Mouse (Mus musculus) gonadal fat pad, adult 2 months (tissue): ENCODE measurements around the gene Gmcl1. TPM values are rescaled to one million over a fixed set of nuclear protein-coding genes. Genes with fewer than 3 reads are reported as not detected.

ENCODE experiments used
- DNase-seq: peaks from one replicate; pipeline ENCODE4 v3.0.0-alpha.2; 2012; ENCODE audit warnings: low read depth
- polyA plus RNA-seq: library from polyadenylated mRNA; depleted of rRNA; stranded (reverse); fragments of >200 nt; gene quantifications from 2 replicates; pipeline ENCODE4 v1.2.3, GENCODE M21; 2012; rRNA removed

Gene Gmcl1
- polyA plus RNA-seq, result 10.5 and 13.7 TPM in 2 replicates

GRCm38 (mm10) chr6:86733183-86733876 is at the start of gene Gmcl1:
Gene Gmcl1 (minus strand): TSS chr6:86733383.
- DNase-seq, result peak; percentile 45

- no peak for DNase-seq
Observed at GRCm38 (mm10) chr6:86782342-86782741, 49.2 kb upstream of the Gmcl1 start.

- DNase-seq, result no peak
Observed at GRCm38 (mm10) chr6:86781361-86781957, 48.3 kb upstream of the Gmcl1 start.

- DNase-seq, result no peak
Observed at GRCm38 (mm10) chr6:86778910-86779594, 45.9 kb upstream of the Gmcl1 start.

GRCm38 (mm10) chr6:86777181-86777580 is 44.0 kb upstream of the Gmcl1 start:
- no peak for DNase-seq

- DNase-seq, result no peak
Observed at GRCm38 (mm10) chr6:86776706-86777071, 43.5 kb upstream of the Gmcl1 start.

GRCm38 (mm10) chr6:86776001-86776705 is 43.0 kb upstream of the Gmcl1 start:
- DNase-seq, result no peak

GRCm38 (mm10) chr6:86774937-86775336 is 41.8 kb upstream of the Gmcl1 start:
- DNase-seq, result no peak

GRCm38 (mm10) chr6:86773830-86774229 is 40.6 kb upstream of the Gmcl1 start:
- no peak for DNase-seq

GRCm38 (mm10) chr6:86772631-86773030 is 39.4 kb upstream of the Gmcl1 start:
- no peak for DNase-seq

- DNase-seq, result no peak
Observed at GRCm38 (mm10) chr6:86768938-86769337, 35.8 kb upstream of the Gmcl1 start.

GRCm38 (mm10) chr6:86768186-86768776 is 35.1 kb upstream of the Gmcl1 start:
- no peak for DNase-seq

- DNase-seq, result no peak
Observed at GRCm38 (mm10) chr6:86767465-86767864, 34.3 kb upstream of the Gmcl1 start.

GRCm38 (mm10) chr6:86765637-86766059 is 32.5 kb upstream of the Gmcl1 start:
- DNase-seq, result no peak

GRCm38 (mm10) chr6:86754105-86754863 is 21.1 kb upstream of the Gmcl1 start:
- DNase-seq, result no peak

GRCm38 (mm10) chr6:86752843-86753485 is 19.8 kb upstream of the Gmcl1 start:
- no peak for DNase-seq

GRCm38 (mm10) chr6:86750961-86751360 is 17.8 kb upstream of the Gmcl1 start:
- no peak for DNase-seq

- DNase-seq, result no peak
Observed at GRCm38 (mm10) chr6:86749817-86750216, 16.6 kb upstream of the Gmcl1 start.

- no peak for DNase-seq
Observed at GRCm38 (mm10) chr6:86747171-86747570, 14.0 kb upstream of the Gmcl1 start.

- no peak for DNase-seq
Observed at GRCm38 (mm10) chr6:86740652-86741051, 7.5 kb upstream of the Gmcl1 start.

- no peak for DNase-seq
Observed at GRCm38 (mm10) chr6:86736830-86737229, 3.6 kb upstream of the Gmcl1 start.
